ENCODE assay signal across 8 mouse cellular contexts in the genomic region with DNA sequence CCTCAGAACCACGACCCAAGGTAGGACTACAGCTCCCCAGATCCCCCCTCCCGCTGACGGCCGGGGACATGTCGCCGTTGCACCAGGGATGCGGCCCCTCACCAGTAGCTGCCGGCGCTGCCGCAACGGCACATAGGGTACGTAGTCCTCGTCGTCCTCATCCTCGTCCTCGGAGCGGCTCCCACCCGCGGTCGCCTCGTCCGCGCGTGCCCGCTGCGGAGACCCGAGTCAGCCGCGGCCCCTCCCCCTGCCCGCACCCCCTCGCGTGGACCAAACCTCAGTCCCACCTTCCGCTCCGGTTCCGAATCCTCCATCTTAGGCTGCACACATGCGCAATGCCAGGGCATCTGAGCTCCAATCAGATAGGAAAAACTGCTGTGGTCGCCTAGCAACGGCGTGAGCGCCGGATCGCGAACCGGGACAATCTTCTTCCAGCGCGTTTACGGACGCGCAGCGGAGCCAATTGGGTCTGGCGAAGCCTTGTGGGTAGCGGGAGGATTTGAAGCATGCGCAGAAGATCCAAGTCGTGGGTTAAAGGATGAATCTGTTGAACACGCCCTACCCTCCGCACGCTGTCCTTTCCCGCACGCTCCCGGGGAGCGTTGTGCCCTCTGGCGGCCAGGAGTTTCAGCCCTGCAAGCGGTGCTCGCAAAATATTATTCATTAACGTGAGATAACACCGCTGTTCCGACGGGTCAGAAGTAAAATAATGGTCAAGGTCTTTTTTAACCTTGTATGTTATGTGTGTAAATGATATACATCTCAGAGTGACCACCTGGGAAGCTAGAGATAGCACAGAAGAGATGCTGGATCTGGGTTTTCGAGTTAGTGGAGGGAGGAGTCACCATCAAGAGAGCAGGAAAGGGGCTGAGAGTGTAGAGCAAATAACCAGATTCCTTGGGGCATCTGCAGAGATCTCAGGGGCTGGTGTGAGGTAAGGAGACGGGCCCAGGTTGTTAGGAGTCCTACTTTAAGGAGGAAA. TPM values are rescaled to one million over a fixed set of nuclear protein-coding genes. Genes with fewer than 3 reads are reported as not detected.
DNase-seq lines count a peak whose midpoint lies in the region; ATAC-seq and TF ChIP-seq lines count a peak whose summit lies in the region.

Gene Ddx41, minus strand, starts transcription at position 465 of the 982 bp plus-strand sequence.

- intact Hi-C loops in heart, postnatal 25 days (cut with DNase I): loop anchor here (1.0 to 5.0 kb wide), 3 partner anchors 20 to 129 kb away; no protein-coding TSS in a partner anchor

- no peaks in the 10 kb centered on the region for H3K27me3 ChIP-seq in forebrain, embryonic 15.5 days

- peak; percentile 79 for TF ChIP-seq CTCF in lung, adult 2 months (IDR thresholded peaks at IDR 0.05; ENCODE audit: insufficient read depth, low read length)

- H3K4me1 ChIP-seq in ES-E14 (ENCODE audit: control insufficient read depth in 2 of 2, insufficient read depth in 2 of 2, low read length in 2 of 2, poor library complexity in 1 of 2): peaks cover 2 to 5% of the 10 kb centered on the region in 2 experiments; a peak in 1 of 4 replicates
- H3K4me1 ChIP-seq in forebrain, embryonic 15.5 days: peaks cover 22% of the 10 kb centered on the region
- H3K4me1 ChIP-seq in lung, adult 2 months (ENCODE audit: control insufficient read depth, insufficient read depth, low read length): no peaks in the 10 kb centered on the region; the same call in 1 of the 2 replicates

- peak; percentile 76; the same call in 1 of the 2 replicates for TF ChIP-seq POLR2A in lung, adult 2 months (IDR thresholded peaks at IDR 0.05; ENCODE audit: borderline replicate concordance, extremely low read depth, low read depth, low read length)

- H3K4me3 ChIP-seq in ES-E14 (ENCODE audit: insufficient read depth in 1 of 2, low read depth in 1 of 2, low read length in 2 of 2, poor library complexity in 1 of 2, severe bottlenecking in 1 of 2): peak within 1 kb of the TSS; percentile 77 to 95
- H3K4me3 ChIP-seq in forebrain, embryonic 15.5 days: peak within 1 kb of the TSS; percentile 99
- peak within 1 kb of the TSS; percentile 75 for H3K4me3 ChIP-seq in lung, adult 2 months (replicated peaks; ENCODE audit: extremely low read depth, low read depth, low read length)

- peaks cover 43% of the 10 kb centered on the region for H3K36me3 ChIP-seq in ES-E14 (ENCODE audit: control insufficient read depth, insufficient read depth, low read length, poor library complexity, severe bottlenecking)
- H3K36me3 ChIP-seq in forebrain, embryonic 15.5 days: peaks cover 75% of the 10 kb centered on the region

- peak within 1 kb of the TSS; percentile 38; the same call in 1 of the 2 replicates for H3K27ac ChIP-seq in ES-E14 (ENCODE audit: insufficient read depth, low read depth, low read length, poor library complexity, severe bottlenecking)
- peak within 1 kb of the TSS; percentile 86 for H3K27ac ChIP-seq in forebrain, embryonic 15.5 days (replicated peaks)

- peak; percentile 99 for DNase-seq in ES-E14 (ENCODE audit: low read depth, low spot score)
- DNase-seq in cerebellum, adult 11-12 months: peak; percentile 100
- DNase-seq in heart, postnatal 25 days (ENCODE audit: low spot score): peak; percentile 99
- peak; percentile 100 for DNase-seq in layer of hippocampus, adult 18-20 months (ENCODE audit: low spot score in 2 of 2)
- DNase-seq in lung, adult 2 months: peak; percentile 100
- peak; percentile 99 to 100 for DNase-seq in thymus, adult 18-20 months

- peak; percentile 98 for ATAC-seq in forebrain, embryonic 15.5 days (replicated peaks)
- peak; percentile 93 for ATAC-seq in neutrophil, adult 5-6 weeks (ENCODE audit: extremely low read depth, insufficient number of reproducible peaks, low FRiP score, poor library complexity, severe bottlenecking)

- in situ Hi-C loops in ES-E14 (cut with MboI; ENCODE audit: low sequenced_read_pairs in 2 of 2, unreplicated experiment in 2 of 2): no loop called here

- peak within 1 kb of the TSS; percentile 94 for H3K4me2 ChIP-seq in forebrain, embryonic 15.5 days (replicated peaks)

- WGBS in forebrain, embryonic 15.5 days: under 1% methylated on average over 66 of the region's 70 CpGs
- 1% methylated on average over 70 of the region's 70 CpGs for WGBS in lung, adult 2 months

- no peaks in the 10 kb centered on the region for H3K9me3 ChIP-seq in ES-E14 (ENCODE audit: control insufficient read depth, insufficient read depth, low read depth, low read length)
- H3K9me3 ChIP-seq in forebrain, embryonic 15.5 days: no peaks in the 10 kb centered on the region

- H3K9ac ChIP-seq in ES-E14 (ENCODE audit: insufficient read depth, low read depth, low read length, poor library complexity, severe bottlenecking): peak within 1 kb of the TSS; percentile 93
- H3K9ac ChIP-seq in forebrain, embryonic 15.5 days (replicated peaks): peak within 1 kb of the TSS; percentile 91

TF ChIP-seq in ES-E14, 5 proteins besides CTCF, POLR2A, EP300 and RAD21:
- TF ChIP-seq HCFC1 (IDR thresholded peaks at IDR 0.05; ENCODE audit: borderline replicate concordance, insufficient read depth, low read length) (peak; percentile 83), CHD2 (IDR thresholded peaks at IDR 0.05; ENCODE audit: low read depth, low read length) (no peak)

RNA-seq across cellular contexts. Expression of gene Ddx41, which starts in this region (rescaled TPM):
- 85.9 and 120 TPM in 2 replicates for total RNA-seq in ES-E14 (2012; rRNA removed)
- 67.2 and 68.4 TPM in 2 replicates for polyA plus RNA-seq in forebrain, embryonic 15.5 days (2015; fragmentation: Nextera tagmentation; extraction: Ambion mirVana)
- total RNA-seq in heart, postnatal 25 days (2021): 10 to 100 TPM; 13.1 to 13.2 TPM
- 10 to 100 TPM; 56.0 to 56.2 TPM for total RNA-seq in layer of hippocampus, adult 18-20 months (2021)
- 58.0 and 61.1 TPM in 2 replicates for polyA plus RNA-seq in lung, adult 2 months (2012; rRNA removed)
- total RNA-seq in neutrophil, adult 5-6 weeks (2017): 107 and 116 TPM in 2 replicates

Comparison
In these comparisons a context has a peak if more than half of its experiments do, and no peak if none do; other contexts are left out.
1. Peak in every context shown above with its lines: DNase-seq, ATAC-seq, H3K4me3 ChIP-seq and H3K27ac ChIP-seq.